Mouse (Mus musculus) kidney, embryonic 16.5 days (tissue): ENCODE data around the gene Usf1. TPM values are rescaled to one million over a fixed set of nuclear protein-coding genes. Genes with fewer than 3 reads are reported as not detected.

Experiments
- ATAC-seq: fragments of 200-750 bp; cut with Nextera tagmentation; 2 replicates; pipeline ENCODE4 v1.8.0; 2017; ENCODE audit warnings: moderate TSS enrichment; ENCODE audit not compliant: low FRiP score, low TSS enrichment
- H3K27ac ChIP-seq: fragments of 300-500 bp; sonication (generic); 2 replicates; pipeline ENCODE4 v1.5.1; 2014; ENCODE audit warnings: low read length
- H3K27me3 ChIP-seq: fragments of 300-500 bp; sonication (generic); 2 replicates; pipeline ENCODE4 v1.6.1; 2014; ENCODE audit warnings: low read length, control low read depth, mixed read lengths; ENCODE audit not compliant: insufficient read depth
- H3K36me3 ChIP-seq: fragments of 300-500 bp; sonication (generic); 2 replicates; pipeline ENCODE4 v1.6.1; 2014; ENCODE audit warnings: low read length, control low read depth, mixed read lengths; ENCODE audit not compliant: insufficient read depth
- H3K4me1 ChIP-seq: fragments of 300-500 bp; sonication (generic); 2 replicates; pipeline ENCODE4 v1.6.1; 2014; ENCODE audit warnings: low read length, control low read depth, mixed read lengths; ENCODE audit not compliant: insufficient read depth
- H3K4me2 ChIP-seq: fragments of 300-500 bp; sonication (generic); replicated peaks from 2 replicates; pipeline ENCODE4 v1.6.1; 2014; ENCODE audit warnings: low read depth, low read length
- H3K4me3 ChIP-seq: fragments of 300-500 bp; sonication (generic); 2 replicates; pipeline ENCODE4 v1.5.1; 2014; ENCODE audit warnings: mild to moderate bottlenecking, low read length
- H3K9ac ChIP-seq: fragments of 300-500 bp; sonication (generic); replicated peaks from 2 replicates; pipeline ENCODE4 v1.6.1; 2014; ENCODE audit warnings: low read length
- H3K9me3 ChIP-seq: fragments of 300-500 bp; sonication (generic); 2 replicates; pipeline ENCODE4 v1.6.1; 2016; ENCODE audit warnings: low read length, control low read depth
- WGBS: fragments of 180-500 bp; shearing (Covaris S2); extraction: QIAGEN DNeasy Blood & Tissue Kit; methylation state at CpG from one replicate; pipeline ENCODE4 v1.1.7; 2014; 5-methylcytosine and 5-hydroxymethylcytosine counted together
- polyA plus RNA-seq: library from polyadenylated mRNA; unstranded; fragments of >200 nt; fragmentation: Nextera tagmentation; extraction: Ambion mirVana; gene quantifications from 2 replicates; pipeline ENCODE4 v1.2.1, GENCODE M21; 2015

Usf1 gene
- polyA plus RNA-seq, 1 experiment from 2014 or later = 84.8 TPM

DNA sequence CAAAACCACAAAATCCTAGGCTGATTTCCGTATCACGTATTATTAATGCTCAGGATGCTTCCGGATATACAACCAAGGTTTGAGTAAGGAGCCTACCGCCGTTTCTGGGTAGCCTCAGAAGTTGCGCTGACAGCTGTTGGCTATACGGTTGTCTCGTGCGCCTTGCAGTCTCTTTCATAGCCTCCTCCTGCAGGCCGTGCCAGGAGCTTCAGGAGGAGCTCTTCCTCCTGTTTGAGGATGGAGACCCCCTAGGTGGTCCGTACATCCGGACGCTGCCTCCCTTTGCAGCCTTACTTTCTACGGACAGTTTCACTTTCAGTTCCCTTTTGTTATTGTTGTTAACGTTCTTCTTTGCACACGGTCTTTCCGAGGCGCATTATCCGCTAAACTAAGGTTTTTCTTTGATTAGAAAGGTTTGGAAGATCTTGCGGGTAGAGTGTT is 908 bp downstream of the Usf1 start:
- Histone ChIP-seq H3K4me3 (peak overlapping the region; percentile 97), H3K9me3 (no peaks in the 10 kb centered on the region), H3K27ac (peak overlapping the region; percentile 97), H3K9ac (peak overlapping the region; percentile 98), H3K36me3 (peaks cover 20% of the 10 kb centered on the region), H3K4me1 (peaks cover 11% of the 10 kb centered on the region), H3K4me2 (peak overlapping the region; percentile 67), H3K27me3 (no peaks in the 10 kb centered on the region; the same call in 1 of the 2 replicates)
- peak; percentile 44; the same call in 1 of the 2 replicates for ATAC-seq
- WGBS = under 1% methylated on average over 20 of the region's 20 CpGs

DNA sequence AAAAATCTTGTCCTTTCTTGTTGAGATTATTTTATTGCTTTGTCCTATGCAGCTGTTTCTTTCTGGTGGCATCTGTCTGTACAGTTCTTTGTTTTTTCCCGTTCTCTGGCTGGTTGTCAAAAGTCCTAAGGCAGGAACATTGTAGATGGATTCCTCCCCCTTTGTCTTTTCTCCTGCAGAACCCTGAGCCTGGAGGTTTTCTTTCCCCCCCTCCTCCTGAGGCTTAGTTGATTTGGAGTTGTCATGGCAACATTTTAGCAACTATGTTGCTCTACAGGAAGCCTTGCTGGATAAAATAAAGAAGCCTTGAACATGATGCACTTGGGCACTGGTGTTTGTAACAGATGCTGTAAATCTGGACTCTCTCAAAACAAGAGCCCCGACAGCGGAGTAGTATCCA is 1.3 kb downstream of the Usf1 start:
- 23% methylated on average over 3 of the region's 3 CpGs for WGBS
- H3K27me3 ChIP-seq = no peaks in the 10 kb centered on the region; the same call in 1 of the 2 replicates

DNA sequence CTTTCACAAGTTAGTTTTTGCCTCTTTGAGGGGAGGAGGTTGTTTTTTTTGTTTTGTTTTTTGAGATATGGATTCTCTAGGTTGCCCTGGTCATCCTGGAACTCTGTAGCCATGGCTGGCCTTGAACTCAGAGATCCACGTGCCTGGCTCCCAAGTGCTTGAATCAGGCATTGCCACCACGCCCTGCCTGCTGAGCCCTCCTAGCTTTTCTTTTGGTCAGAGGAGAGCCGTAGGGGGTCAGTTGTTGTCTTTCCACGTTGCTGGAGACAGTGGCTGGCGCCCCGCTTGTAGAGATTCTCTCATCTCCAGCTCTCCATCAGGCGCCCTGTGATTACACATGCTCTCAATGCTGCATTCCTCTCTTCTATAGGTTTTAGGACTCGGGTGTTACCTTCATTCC is 2.5 kb downstream of the Usf1 start:
- 80% methylated on average over 8 of the region's 8 CpGs for WGBS
- peaks cover 11% of the 10 kb centered on the region for H3K4me1 ChIP-seq

More for the DNA sequence above, 1.3 kb downstream of the Usf1 start:
- no peaks in the 10 kb centered on the region for H3K9me3 ChIP-seq
- H3K27ac ChIP-seq = peak overlapping the region; percentile 97
- no peak for ATAC-seq
- peaks cover 11% of the 10 kb centered on the region for H3K4me1 ChIP-seq
- H3K9ac ChIP-seq = peak overlapping the region; percentile 98
- H3K36me3 ChIP-seq = peaks cover 24% of the 10 kb centered on the region
- peak overlapping the region; percentile 97 for H3K4me3 ChIP-seq
- peak overlapping the region; percentile 67 for H3K4me2 ChIP-seq

DNA sequence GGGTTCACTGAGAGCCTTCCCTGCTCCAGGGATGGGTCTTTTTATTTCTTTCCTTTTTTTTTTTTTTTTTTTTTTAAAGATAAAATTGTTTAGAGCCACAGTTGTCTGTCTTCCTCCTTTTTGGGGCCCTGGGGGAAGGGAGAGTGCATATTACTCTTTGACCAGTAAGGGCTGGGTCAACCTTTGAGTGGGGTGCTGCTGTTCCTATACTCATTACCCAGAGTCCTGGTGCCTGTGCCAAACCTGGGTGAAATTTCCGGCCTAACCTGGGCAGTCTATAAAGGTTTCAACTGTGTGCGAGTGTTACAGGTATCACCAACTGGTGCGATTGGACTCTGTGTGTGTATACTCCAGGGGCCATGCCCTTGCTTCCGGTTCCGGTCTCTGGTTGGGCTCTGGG is 7.5 kb downstream of the Usf1 start, which contains the start of gene Tstd1:
Gene Tstd1, plus strand, starts transcription at position 213 of the 400 bp plus-strand sequence.
- Histone ChIP-seq H3K4me1 (no peaks in the 10 kb centered on the region), H3K27ac (no peak within 1 kb of the TSS), H3K36me3 (peaks cover 50% of the 10 kb centered on the region), H3K9me3 (no peaks in the 10 kb centered on the region), H3K4me3 (no peak within 1 kb of the TSS), H3K27me3 (no peaks in the 10 kb centered on the region), H3K9ac (no peak within 1 kb of the TSS), H3K4me2 (no peak within 1 kb of the TSS)
- ATAC-seq = no peak
- 84% methylated on average over 5 of the region's 5 CpGs for WGBS

More for the DNA sequence above, 2.5 kb downstream of the Usf1 start:
- Histone ChIP-seq H3K4me2 (no peak overlapping the region), H3K36me3 (peaks cover 34% of the 10 kb centered on the region), H3K27ac (no peak overlapping the region), H3K9me3 (no peaks in the 10 kb centered on the region), H3K9ac (no peak overlapping the region), H3K27me3 (no peaks in the 10 kb centered on the region; the same call in 1 of the 2 replicates), H3K4me3 (no peak overlapping the region)
- ATAC-seq = no peak

DNA sequence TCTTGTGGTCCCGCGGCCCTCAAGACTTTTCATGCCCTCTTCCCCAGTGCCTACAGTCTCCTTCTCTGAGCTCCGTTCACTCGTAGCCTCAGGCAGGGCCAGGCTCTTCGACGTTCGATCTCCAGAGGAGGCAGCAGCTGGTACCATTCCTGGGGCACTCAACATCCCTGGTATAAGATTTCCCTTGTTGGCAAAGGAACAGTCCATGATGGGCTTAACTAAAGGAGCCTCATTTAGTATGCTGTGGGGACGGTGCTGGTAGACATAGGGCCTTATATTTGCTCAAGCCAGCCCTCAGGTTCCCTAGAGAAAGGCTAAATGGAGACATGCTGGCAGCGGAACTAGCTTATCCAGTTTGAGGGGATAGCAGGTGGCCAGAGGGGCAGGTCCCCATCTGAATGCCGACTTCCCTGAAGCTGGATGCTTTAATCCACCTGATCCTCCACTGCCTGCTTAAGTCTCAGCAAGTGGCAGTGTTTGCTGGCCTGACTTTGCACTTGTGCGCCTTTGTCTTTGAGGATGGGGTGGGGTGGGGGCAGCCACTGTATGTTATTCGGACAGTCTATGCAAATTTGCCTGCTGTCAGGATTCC is 8.3 kb downstream of the Usf1 start:
- no peak for ATAC-seq
- H3K4me3 ChIP-seq = no peak overlapping the region
- peaks cover 50% of the 10 kb centered on the region for H3K36me3 ChIP-seq
- H3K4me1 ChIP-seq = no peaks in the 10 kb centered on the region
- H3K9ac ChIP-seq = no peak overlapping the region
- H3K27me3 ChIP-seq = no peaks in the 10 kb centered on the region
- H3K4me2 ChIP-seq = no peak overlapping the region
- H3K27ac ChIP-seq = no peak overlapping the region
- H3K9me3 ChIP-seq = no peaks in the 10 kb centered on the region
- 72% methylated on average over 12 of the region's 12 CpGs for WGBS

DNA sequence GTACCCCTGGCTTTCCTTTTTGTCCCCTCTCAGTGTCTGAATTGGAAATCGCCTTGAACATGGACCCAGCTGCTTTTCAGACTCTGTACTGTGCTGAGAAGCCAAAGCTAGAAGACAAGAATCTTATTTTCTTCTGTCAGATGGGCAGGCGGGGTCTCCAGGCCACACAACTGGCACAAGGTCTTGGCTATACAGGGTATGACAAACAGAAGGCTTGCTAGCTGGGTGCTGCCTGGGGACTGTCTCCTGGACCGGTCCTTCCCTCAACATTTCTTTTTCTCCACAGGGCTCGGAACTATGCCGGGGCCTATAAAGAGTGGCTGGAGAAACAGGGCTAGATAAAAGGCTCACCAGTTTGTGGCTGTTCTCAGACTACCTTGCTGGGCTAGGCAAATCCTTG is 8.8 kb downstream of the Usf1 start:
- H3K9ac ChIP-seq = no peak overlapping the region
- H3K27ac ChIP-seq = no peak overlapping the region
- H3K9me3 ChIP-seq = no peaks in the 10 kb centered on the region
- no peak overlapping the region for H3K4me3 ChIP-seq
- H3K4me1 ChIP-seq = 0 out of 2 replicates have a peak, but pooled peaks cover 4% of the 10 kb centered on the region
- no peaks in the 10 kb centered on the region for H3K27me3 ChIP-seq
- peaks cover 50% of the 10 kb centered on the region for H3K36me3 ChIP-seq
- no peak overlapping the region for H3K4me2 ChIP-seq
- ATAC-seq = no peak
- 84% methylated on average over 5 of the region's 5 CpGs for WGBS

DNA sequence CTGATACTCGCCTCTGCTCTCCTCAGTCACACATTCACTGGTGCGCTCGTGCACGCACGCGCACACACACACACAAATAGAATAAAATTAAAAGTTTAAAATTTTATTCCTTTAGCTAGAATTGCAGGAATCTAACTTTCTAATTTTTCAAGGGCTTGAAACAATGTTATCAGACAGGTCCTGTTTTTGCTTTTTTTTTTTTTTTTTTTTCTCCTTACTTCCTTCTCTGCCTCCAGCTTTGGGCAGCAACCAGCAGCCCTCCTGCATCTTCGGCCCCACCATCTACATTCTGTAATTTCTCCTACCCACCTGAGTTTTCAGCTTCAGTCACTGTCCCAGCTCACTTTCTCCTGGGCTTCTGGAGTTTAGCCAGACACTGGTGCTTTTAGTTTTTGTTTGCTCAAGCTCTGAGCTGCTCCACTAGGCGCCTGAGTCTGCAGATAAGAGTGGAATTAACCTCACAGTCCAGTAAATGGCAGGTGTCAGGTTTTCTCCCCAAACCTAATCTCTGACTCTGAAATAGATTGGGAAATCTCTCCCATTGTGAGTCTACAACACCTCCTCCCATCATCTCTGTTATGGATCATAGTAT is 11.5 kb downstream of the Usf1 start:
- H3K4me2 ChIP-seq = no peak overlapping the region
- no peak for ATAC-seq
- H3K36me3 ChIP-seq = peaks cover 25% of the 10 kb centered on the region
- H3K9me3 ChIP-seq = no peaks in the 10 kb centered on the region
- no peak overlapping the region for H3K27ac ChIP-seq
- WGBS = 83% methylated on average over 8 of the region's 8 CpGs
- no peak overlapping the region for H3K4me3 ChIP-seq
- H3K27me3 ChIP-seq = no peaks in the 10 kb centered on the region
- H3K9ac ChIP-seq = no peak overlapping the region
- 0 out of 2 replicates have a peak, but pooled peaks cover 9% of the 10 kb centered on the region for H3K4me1 ChIP-seq

DNA sequence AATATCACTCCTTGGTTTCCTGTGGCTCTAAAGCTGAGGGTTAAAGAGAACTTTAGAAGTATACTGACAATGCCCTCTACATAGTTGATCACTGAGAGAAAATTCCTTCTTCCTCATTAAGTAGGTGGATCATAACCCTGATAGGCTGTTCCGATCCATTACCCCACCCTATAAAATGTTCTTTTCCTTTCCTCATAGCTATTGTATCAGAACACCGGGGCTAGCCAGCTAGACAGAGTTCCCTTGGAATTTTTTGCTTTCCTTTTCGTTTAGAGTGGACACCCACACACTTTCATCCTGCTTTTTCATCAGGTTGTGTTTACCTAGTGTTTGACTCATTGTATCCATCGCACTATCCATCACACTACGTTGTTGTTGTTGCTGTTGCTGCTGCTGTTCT is 13.5 kb downstream of the Usf1 start:
- WGBS = 54% methylated on average over 5 of the region's 5 CpGs
- Histone ChIP-seq H3K27me3 (no peaks in the 10 kb centered on the region), H3K27ac (no peak overlapping the region)

DNA sequence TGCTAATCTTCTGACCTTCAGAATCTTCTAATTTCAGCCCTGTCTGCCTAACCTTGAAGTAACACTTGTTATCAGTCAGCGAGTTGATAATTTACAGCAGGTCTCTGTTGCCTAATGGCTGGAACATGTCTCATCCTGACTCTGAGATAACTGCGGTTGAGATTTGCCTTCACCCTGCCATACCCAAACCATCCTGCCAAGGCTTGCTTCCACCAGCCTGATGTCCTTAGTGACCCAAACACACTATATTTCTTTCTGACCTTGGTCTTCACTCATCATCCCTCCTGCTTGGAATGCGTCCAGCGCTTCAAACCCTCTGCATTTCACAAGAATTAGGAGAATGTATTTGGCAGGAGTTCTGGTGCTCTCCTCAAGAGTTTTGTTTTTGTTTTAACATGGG is 14.0 kb downstream of the Usf1 start:
- Histone ChIP-seq H3K4me1 (0 out of 2 replicates have a peak, but pooled peaks cover 9% of the 10 kb centered on the region), H3K27me3 (no peaks in the 10 kb centered on the region), H3K9ac (no peak overlapping the region), H3K9me3 (peaks cover 9% of the 10 kb centered on the region; the same call in 1 of the 2 replicates), H3K27ac (no peak overlapping the region), H3K4me3 (no peak overlapping the region), H3K36me3 (peaks cover 8% of the 10 kb centered on the region), H3K4me2 (no peak overlapping the region)
- ATAC-seq = no peak
- WGBS = 65% methylated on average over 4 of the region's 4 CpGs

More for the DNA sequence above, 13.5 kb downstream of the Usf1 start:
- Histone ChIP-seq H3K4me2 (no peak overlapping the region), H3K4me3 (no peak overlapping the region), H3K4me1 (0 out of 2 replicates have a peak, but pooled peaks cover 9% of the 10 kb centered on the region), H3K36me3 (peaks cover 8% of the 10 kb centered on the region), H3K9ac (no peak overlapping the region), H3K9me3 (peaks cover 9% of the 10 kb centered on the region; the same call in 1 of the 2 replicates)
- no peak for ATAC-seq

DNA sequence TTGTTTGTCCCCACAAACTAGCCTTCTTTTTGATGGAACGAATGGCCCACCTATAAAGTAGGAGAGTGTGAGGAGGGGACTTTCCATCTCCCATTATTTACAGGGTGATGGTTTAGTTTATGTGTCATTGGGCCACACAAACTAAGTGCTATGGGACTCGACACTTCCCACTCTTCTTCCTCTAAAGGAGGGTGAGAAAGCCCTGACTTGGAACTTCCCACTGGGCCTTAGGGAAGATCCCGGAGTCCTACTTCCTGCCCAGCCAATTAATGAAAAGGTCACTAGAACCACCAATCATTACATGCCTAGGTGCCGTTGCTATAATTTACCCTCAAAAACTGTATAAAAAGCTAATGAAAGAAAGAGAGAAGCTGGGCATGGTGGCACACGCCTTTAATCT is 21.0 kb downstream of the Usf1 start:
- WGBS = 66% methylated on average over 5 of the region's 5 CpGs
- peaks cover 9% of the 10 kb centered on the region; the same call in 1 of the 2 replicates for H3K9me3 ChIP-seq
- ATAC-seq = no peak
- no peaks in the 10 kb centered on the region for H3K36me3 ChIP-seq
- H3K4me2 ChIP-seq = no peak overlapping the region
- H3K27ac ChIP-seq = no peak overlapping the region
- H3K9ac ChIP-seq = no peak overlapping the region
- H3K27me3 ChIP-seq = no peaks in the 10 kb centered on the region
- H3K4me3 ChIP-seq = no peak overlapping the region
- H3K4me1 ChIP-seq = peaks cover 15% of the 10 kb centered on the region
